Mouse (Mus musculus) CH12.LX (cell line): ENCODE measurements around the gene Fli1.

Experiments
- BHLHE40 ChIP-seq: IDR thresholded peaks from 2 replicates; pipeline ENCODE4 v1.6.1; 2011; ENCODE audit warnings: mild to moderate bottlenecking, low read depth, low read length, improper control_type of control experiment
- CTCF ChIP-seq, 2 experiments: IDR thresholded peaks in 1 of 2; conservative IDR thresholded peaks in 1 of 2; 2 replicates each; pipeline ENCODE4 v1.5.1; 2011 to 2012; ENCODE audit warnings: low read depth in 2 of 2, low read length in 2 of 2, improper control_type of control experiment in 1 of 2, inconsistent platforms in 1 of 2, mild to moderate bottlenecking in 1 of 2, moderate library complexity in 1 of 2
- HCFC1 ChIP-seq: IDR thresholded peaks from 2 replicates; pipeline ENCODE4 v1.6.1; 2012; ENCODE audit warnings: low read depth, mild to moderate bottlenecking, inconsistent platforms, low read length, improper control_type of control experiment
- MAX ChIP-seq: IDR thresholded peaks from 2 replicates; pipeline ENCODE4 v1.6.1; 2011; ENCODE audit warnings: low read length, improper control_type of control experiment
- MAZ ChIP-seq: IDR thresholded peaks from 2 replicates; pipeline ENCODE4 v1.6.1; 2012; ENCODE audit warnings: low read depth, mild to moderate bottlenecking, inconsistent platforms, low read length, improper control_type of control experiment, moderate library complexity
- MEF2A ChIP-seq: IDR thresholded peaks from 2 replicates; pipeline ENCODE4 v1.6.1; 2014; ENCODE audit warnings: low read depth, mild to moderate bottlenecking, inconsistent platforms, low read length, improper control_type of control experiment, borderline replicate concordance
- NELFE ChIP-seq: IDR thresholded peaks from 2 replicates; pipeline ENCODE4 v1.6.1; 2011; ENCODE audit warnings: low read depth, low read length, improper control_type of control experiment
- NRF1 ChIP-seq: IDR thresholded peaks from 2 replicates; pipeline ENCODE4 v1.6.1; 2014; ENCODE audit warnings: low read depth, mild to moderate bottlenecking, inconsistent platforms, low read length, improper control_type of control experiment, moderate library complexity
- POLR2A ChIP-seq: IDR thresholded peaks from 2 replicates; pipeline ENCODE4 v1.6.1; 2011; ENCODE audit warnings: low read depth, mild to moderate bottlenecking, improper control_type of control experiment, low read length
- UBTF ChIP-seq: IDR thresholded peaks from 2 replicates; pipeline ENCODE4 v1.6.1; 2012; ENCODE audit warnings: low read depth, mild to moderate bottlenecking, inconsistent platforms, low read length, improper control_type of control experiment, moderate library complexity
- USF2 ChIP-seq: conservative IDR thresholded peaks from 2 replicates; pipeline ENCODE4 v1.6.1; 2011; ENCODE audit warnings: low read depth, low read length, improper control_type of control experiment
- ZKSCAN1 ChIP-seq: IDR thresholded peaks from 2 replicates; pipeline ENCODE4 v1.6.1; 2012; ENCODE audit warnings: low read depth, inconsistent platforms, low read length, improper control_type of control experiment, borderline replicate concordance
- ZNF384 ChIP-seq: IDR thresholded peaks from 2 replicates; pipeline ENCODE4 v1.6.1; 2012; ENCODE audit warnings: low read depth, low read length, improper control_type of control experiment, inconsistent platforms

- TF ChIP-seq POLR2A (no peak), BHLHE40 (no peak), CTCF (conservative IDR thresholded peaks at IDR 0.05 in 1 of 2, IDR thresholded peaks at IDR 0.05 in 1 of 2; ENCODE audit: low read depth in 2 of 2, low read length in 2 of 2) (no peak), ZNF384 (no peak), NRF1 (no peak), ZKSCAN1 (no peak), MAZ (no peak), NELFE (no peak), MAX (no peak), MEF2A (no peak), HCFC1 (no peak), USF2 (no peak), UBTF (no peak)
Measured at GRCm38 (mm10) chr9:32391701-32392100, 151.0 kb downstream of the Fli1 start.
